Mouse (Mus musculus) liver, postnatal 0 days (tissue): ENCODE results near the gene Scyl1. TPM values are rescaled to one million over a fixed set of nuclear protein-coding genes. Genes with fewer than 3 reads are reported as not detected.

Experiments used
- ATAC-seq: fragments of 200-750 bp; cut with Nextera tagmentation; 2 replicates; pipeline ENCODE4 v1.8.0; 2017; ENCODE audit warnings: mild to moderate bottlenecking, moderate library complexity
- DNase-seq: peaks from one replicate; pipeline ENCODE4 v3.0.0-alpha.2; 2016
- H3K27ac ChIP-seq: fragments of 300-500 bp; sonication (generic); 2 replicates; pipeline ENCODE4 v1.5.1; 2014; ENCODE audit warnings: antibody characterized with exemption, moderate library complexity, mild to moderate bottlenecking, low read depth
- H3K27me3 ChIP-seq: fragments of 300-500 bp; sonication (generic); 2 replicates; pipeline ENCODE4 v1.6.1; 2014; ENCODE audit warnings: low read length, control low read depth, mixed read lengths; ENCODE audit not compliant: insufficient read depth
- H3K36me3 ChIP-seq: fragments of 300-500 bp; sonication (generic); replicated peaks from 2 replicates; pipeline ENCODE4 v1.6.1; 2014; ENCODE audit warnings: mild to moderate bottlenecking, control low read depth, low read length, moderate library complexity, mixed read lengths; ENCODE audit not compliant: insufficient read depth
- H3K4me1 ChIP-seq: fragments of 300-500 bp; sonication (generic); 2 replicates; pipeline ENCODE4 v1.6.1; 2014; ENCODE audit warnings: antibody characterized with exemption, mild to moderate bottlenecking, control low read depth; ENCODE audit not compliant: insufficient read depth
- H3K4me2 ChIP-seq: fragments of 300-500 bp; sonication (generic); 2 replicates; pipeline ENCODE4 v1.6.1; 2014; ENCODE audit warnings: low read depth, mild to moderate bottlenecking, low read length, moderate library complexity, mixed read lengths
- H3K4me3 ChIP-seq: fragments of 300-500 bp; sonication (generic); 2 replicates; pipeline ENCODE4 v1.5.1; 2014; ENCODE audit warnings: low read depth, low read length
- H3K9ac ChIP-seq: fragments of 300-500 bp; sonication (generic); replicated peaks from 2 replicates; pipeline ENCODE4 v1.6.1; 2014; ENCODE audit warnings: mild to moderate bottlenecking, moderate library complexity
- H3K9me3 ChIP-seq: fragments of 300-500 bp; sonication (generic); 2 replicates; pipeline ENCODE4 v1.6.1; 2016; ENCODE audit warnings: mild to moderate bottlenecking, control low read depth, low read length, mixed read lengths
- CTCF ChIP-seq: sonication (generic); IDR thresholded peaks from 2 replicates; pipeline ENCODE4 v1.5.1; 2016; ENCODE audit warnings: antibody characterized with exemption, low read depth
- EP300 ChIP-seq: IDR thresholded peaks from 2 replicates; pipeline ENCODE4 v1.6.1; 2016; ENCODE audit warnings: antibody characterized with exemption, low read depth, mild to moderate bottlenecking
- WGBS: fragments of 180-500 bp; shearing (Covaris S2); extraction: QIAGEN DNeasy Blood & Tissue Kit; methylation state at CpG from one replicate; pipeline ENCODE4 v1.1.7; 2014; ENCODE audit not compliant: insufficient replicate concordance; 5-methylcytosine and 5-hydroxymethylcytosine counted together
- polyA plus RNA-seq: library from polyadenylated mRNA; unstranded; fragments of >200 nt; fragmentation: Nextera tagmentation; extraction: Ambion mirVana; gene quantifications from 2 replicates; pipeline ENCODE4 v1.2.1, GENCODE M21; 2015

Scyl1 gene
- polyA plus RNA-seq, 1 experiment from 2014 or later = 16.9 TPM

DNA sequence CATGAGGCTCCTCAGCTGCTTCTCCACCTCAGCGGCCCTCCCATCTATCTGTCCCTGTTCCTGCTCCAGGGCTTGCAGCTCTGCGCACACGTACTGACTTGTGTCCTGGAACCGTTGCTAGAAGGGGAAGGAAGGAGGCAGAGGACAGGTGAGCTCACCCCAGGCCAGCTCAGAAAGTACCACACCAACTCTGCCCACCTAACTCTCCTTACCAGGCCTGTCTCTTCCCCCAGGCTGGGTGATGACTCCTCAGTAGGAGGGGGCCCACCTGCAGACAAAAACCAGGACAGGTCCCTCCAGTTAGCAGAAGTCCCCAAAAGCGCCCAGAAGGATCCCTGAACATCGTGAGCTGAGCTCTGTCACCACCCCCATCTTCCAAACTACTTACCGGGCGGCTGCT is 60.6 kb downstream of the Scyl1 start:
- whole genome bisulfite sequencing = 95% methylated on average over 8 of the region's 8 CpGs
- TF ChIP-seq EP300 (no peak), CTCF (no peak)
- DNase-seq (no peak), ATAC-seq (no peak)
- H3K4me3 ChIP-seq = no peak overlapping the region
- H3K4me1 ChIP-seq = peaks cover 20% of the 10 kb centered on the region
- H3K27me3 ChIP-seq = no peaks in the 10 kb centered on the region
- peaks cover 90% of the 10 kb centered on the region for H3K36me3 ChIP-seq
- H3K9ac ChIP-seq = no peak overlapping the region
- no peak overlapping the region for H3K27ac ChIP-seq
- no peaks in the 10 kb centered on the region for H3K9me3 ChIP-seq
- no peak overlapping the region for H3K4me2 ChIP-seq

DNA sequence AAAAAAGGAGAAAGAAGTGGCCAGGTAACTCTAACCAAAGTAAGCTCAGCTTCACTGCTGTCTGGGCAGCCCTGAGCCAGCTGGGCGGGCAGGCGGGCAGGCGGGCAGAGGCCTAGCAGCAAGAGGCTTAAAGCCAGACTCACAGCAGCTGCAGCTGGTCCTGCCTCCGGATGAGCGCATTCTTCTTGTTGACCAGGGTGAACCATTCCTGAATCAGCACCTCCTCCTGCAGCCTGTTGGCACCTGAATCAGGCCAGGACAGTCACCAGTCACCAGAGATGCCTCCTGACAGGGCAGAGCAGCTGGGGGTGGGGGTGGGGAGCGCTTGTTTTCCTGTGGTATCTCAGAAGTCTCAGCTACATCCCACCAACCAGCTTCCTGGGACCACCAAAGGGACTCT is 61.2 kb downstream of the Scyl1 start:
- H3K9me3 ChIP-seq = no peaks in the 10 kb centered on the region
- H3K27ac ChIP-seq = no peak overlapping the region
- WGBS = 96% methylated on average over 6 of the region's 6 CpGs
- H3K27me3 ChIP-seq = no peaks in the 10 kb centered on the region
- peaks cover 25% of the 10 kb centered on the region for H3K4me1 ChIP-seq
- ATAC-seq (no peak), DNase-seq (no peak)
- peaks cover 85% of the 10 kb centered on the region for H3K36me3 ChIP-seq
- H3K9ac ChIP-seq = no peak overlapping the region
- H3K4me2 ChIP-seq = no peak overlapping the region
- H3K4me3 ChIP-seq = no peak overlapping the region
- no peak for TF ChIP-seq EP300
- TF ChIP-seq CTCF = no peak

Other genes starting within 250 kb of the Scyl1 start
- gene Ovol1, start 210.8 kb downstream of the Scyl1 start, polyA plus RNA-seq = 0.06 TPM in 1 of 2 replicates, not detected in the other
- gene Ap5b1, start 203.4 kb downstream of the Scyl1 start, polyA plus RNA-seq = 3.1 and 3.4 TPM in 2 replicates
- 78.4 and 79.1 TPM in 2 replicates for gene Rnaseh2c, start 169.5 kb downstream of the Scyl1 start, polyA plus RNA-seq
- 15.1 and 15.8 TPM in 2 replicates for gene Kat5, start 161.2 kb downstream of the Scyl1 start, polyA plus RNA-seq
- gene Rela, start 133.9 kb downstream of the Scyl1 start, polyA plus RNA-seq = 21.3 and 22.6 TPM in 2 replicates
- gene Sipa1, start 107.7 kb downstream of the Scyl1 start, polyA plus RNA-seq = 14.1 and 15.3 TPM in 2 replicates
- 10.4 and 12.5 TPM in 2 replicates for gene Map3k11, start 82.7 kb downstream of the Scyl1 start, polyA plus RNA-seq
- 5.2 and 5.6 TPM in 2 replicates for gene Pcnx3, start 82.5 kb downstream of the Scyl1 start, polyA plus RNA-seq
- 0.17 and 0.18 TPM in 2 replicates for gene Kcnk7, start 67.1 kb downstream of the Scyl1 start, polyA plus RNA-seq
- 38.5 and 42.5 TPM in 2 replicates for gene Ehbp1l1, start 45.1 kb downstream of the Scyl1 start, polyA plus RNA-seq
- 28.9 and 31.0 TPM in 2 replicates for gene Fam89b, start 41.8 kb downstream of the Scyl1 start, polyA plus RNA-seq
- gene Ltbp3, start 30.5 kb downstream of the Scyl1 start, polyA plus RNA-seq = 1.3 and 1.4 TPM in 2 replicates
- gene Frmd8, start 103.9 kb upstream of the Scyl1 start, polyA plus RNA-seq = 8.5 and 9.0 TPM in 2 replicates
- gene Slc25a45, start 106.4 kb upstream of the Scyl1 start, polyA plus RNA-seq = 8.4 and 9.1 TPM in 2 replicates
- gene Tigd3, start 122.7 kb upstream of the Scyl1 start, polyA plus RNA-seq = 1.5 and 1.7 TPM in 2 replicates
- gene Dpf2, start 141.6 kb upstream of the Scyl1 start, polyA plus RNA-seq = 28.1 and 32.6 TPM in 2 replicates
- gene Cdc42ep2, start 153.4 kb upstream of the Scyl1 start, polyA plus RNA-seq = 3.0 TPM in 2 replicates
- gene Pola2, start 192.8 kb upstream of the Scyl1 start, polyA plus RNA-seq = 19.2 and 21.5 TPM in 2 replicates
- 0.09 TPM in 1 of 2 replicates, not detected in the other for gene Slc22a20, start 214.7 kb upstream of the Scyl1 start, polyA plus RNA-seq
- gene Capn1, start 244.5 kb upstream of the Scyl1 start, polyA plus RNA-seq = 6.8 and 7.2 TPM in 2 replicates